Mouse (Mus musculus) embryonic facial prominence, embryonic 12.5 days (tissue): ENCODE results near the gene Gnptg. TPM values are rescaled to one million over a fixed set of nuclear protein-coding genes. Genes with fewer than 3 reads are reported as not detected.

Experiments used
- ATAC-seq: fragments of 200-750 bp; cut with Nextera tagmentation; 2 replicates; pipeline ENCODE4 v1.8.0; 2017; ENCODE audit not compliant: insufficient number of reproducible peaks, insufficient read depth, low FRiP score, low TSS enrichment
- H3K27ac ChIP-seq: fragments of 300-500 bp; sonication (generic); 2 replicates; pipeline ENCODE4 v1.5.1; 2016; ENCODE audit warnings: mild to moderate bottlenecking
- H3K27me3 ChIP-seq: fragments of 300-500 bp; sonication (generic); 2 replicates; pipeline ENCODE4 v1.6.1; 2016; ENCODE audit warnings: mild to moderate bottlenecking, moderate library complexity
- H3K36me3 ChIP-seq: fragments of 300-500 bp; sonication (generic); 2 replicates; pipeline ENCODE4 v1.6.1; 2016; ENCODE audit warnings: mild to moderate bottlenecking
- H3K4me1 ChIP-seq: fragments of 300-500 bp; sonication (generic); 2 replicates; pipeline ENCODE4 v1.6.1; 2016
- H3K4me2 ChIP-seq: fragments of 300-500 bp; sonication (generic); replicated peaks from 2 replicates; pipeline ENCODE4 v1.6.1; 2016; ENCODE audit warnings: mild to moderate bottlenecking, moderate library complexity
- H3K4me3 ChIP-seq: fragments of 300-500 bp; sonication (generic); 2 replicates; pipeline ENCODE4 v1.5.1; 2016; ENCODE audit warnings: mild to moderate bottlenecking
- H3K9ac ChIP-seq: fragments of 300-500 bp; sonication (generic); 2 replicates; pipeline ENCODE4 v1.6.1; 2016; ENCODE audit warnings: mild to moderate bottlenecking, moderate library complexity
- H3K9me3 ChIP-seq: fragments of 300-500 bp; sonication (generic); 2 replicates; pipeline ENCODE4 v1.6.1; 2016; ENCODE audit warnings: mild to moderate bottlenecking, moderate library complexity
- WGBS: fragments of 180-500 bp; shearing (Covaris S2); methylation state at CpG from one replicate; pipeline ENCODE4 v1.1.7; 2016; 5-methylcytosine and 5-hydroxymethylcytosine counted together
- polyA plus RNA-seq: library from polyadenylated mRNA; unstranded; fragments of >200 nt; fragmentation: Nextera tagmentation; extraction: Ambion mirVana; gene quantifications from 2 replicates; pipeline ENCODE4 v1.2.1, GENCODE M21; 2016

Gene Gnptg
- polyA plus RNA-seq, 1 experiment from 2014 or later: 34.1 TPM

DNA sequence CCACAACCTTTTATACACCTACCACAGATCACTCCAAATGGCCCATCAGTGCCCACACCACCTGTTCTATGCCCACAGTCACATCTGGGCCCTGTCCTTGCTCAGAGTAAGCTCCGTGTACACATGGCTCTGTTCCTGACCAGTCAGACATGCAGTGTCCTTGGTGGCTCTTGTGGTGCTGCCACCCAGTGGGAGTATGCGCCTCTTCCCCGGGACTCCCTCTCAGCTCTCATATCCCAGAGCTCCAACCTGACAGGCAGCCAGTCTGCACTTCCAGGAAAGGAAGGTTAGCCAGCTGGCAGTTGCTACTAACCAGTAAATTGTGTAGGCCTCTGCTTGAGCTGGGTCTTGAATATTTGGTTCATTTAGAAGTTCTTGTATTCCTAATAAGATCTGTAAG lies 24.5 kb upstream of the Gnptg start:
- WGBS: 84% methylated on average over 3 of the region's 3 CpGs
- Histone ChIP-seq H3K27ac (no peak overlapping the region), H3K27me3 (no peaks in the 10 kb centered on the region), H3K4me2 (no peak overlapping the region), H3K9me3 (no peaks in the 10 kb centered on the region), H3K4me1 (no peaks in the 10 kb centered on the region), H3K9ac (no peak overlapping the region), H3K36me3 (peaks cover 80% of the 10 kb centered on the region), H3K4me3 (no peak overlapping the region)
- no peak for ATAC-seq

DNA sequence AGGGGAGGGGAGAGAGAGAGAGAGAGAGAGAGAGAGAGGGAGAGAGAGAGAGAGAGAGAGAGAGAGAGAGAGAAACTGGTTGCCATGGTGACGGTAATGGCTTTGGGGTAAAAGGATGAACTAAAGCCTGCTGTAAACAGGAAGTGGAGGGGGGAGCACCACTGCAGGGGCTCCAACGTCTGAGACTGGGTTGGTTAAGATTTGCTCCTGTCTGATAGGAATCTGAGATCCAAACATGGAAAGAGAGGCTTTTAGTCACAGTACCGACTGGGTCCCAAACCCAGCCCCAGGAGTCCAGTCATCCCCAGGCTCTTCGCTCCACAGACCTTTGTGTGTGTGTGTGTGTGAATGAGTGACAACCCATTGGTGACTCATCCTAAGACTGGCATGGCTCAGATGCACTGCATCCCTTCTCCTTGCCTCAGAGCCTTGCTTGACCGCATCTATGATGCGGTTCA lies 17.9 kb upstream of the Gnptg start:
- no peaks in the 10 kb centered on the region for H3K9me3 ChIP-seq
- H3K9ac ChIP-seq: no peak overlapping the region
- no peak overlapping the region for H3K27ac ChIP-seq
- peaks cover 35% of the 10 kb centered on the region for H3K27me3 ChIP-seq
- peaks cover 16% of the 10 kb centered on the region for H3K4me1 ChIP-seq
- no peak for ATAC-seq
- H3K36me3 ChIP-seq: peaks cover 18% of the 10 kb centered on the region
- WGBS: 55% methylated on average over 6 of the region's 6 CpGs
- no peak overlapping the region for H3K4me3 ChIP-seq
- no peak overlapping the region for H3K4me2 ChIP-seq

DNA sequence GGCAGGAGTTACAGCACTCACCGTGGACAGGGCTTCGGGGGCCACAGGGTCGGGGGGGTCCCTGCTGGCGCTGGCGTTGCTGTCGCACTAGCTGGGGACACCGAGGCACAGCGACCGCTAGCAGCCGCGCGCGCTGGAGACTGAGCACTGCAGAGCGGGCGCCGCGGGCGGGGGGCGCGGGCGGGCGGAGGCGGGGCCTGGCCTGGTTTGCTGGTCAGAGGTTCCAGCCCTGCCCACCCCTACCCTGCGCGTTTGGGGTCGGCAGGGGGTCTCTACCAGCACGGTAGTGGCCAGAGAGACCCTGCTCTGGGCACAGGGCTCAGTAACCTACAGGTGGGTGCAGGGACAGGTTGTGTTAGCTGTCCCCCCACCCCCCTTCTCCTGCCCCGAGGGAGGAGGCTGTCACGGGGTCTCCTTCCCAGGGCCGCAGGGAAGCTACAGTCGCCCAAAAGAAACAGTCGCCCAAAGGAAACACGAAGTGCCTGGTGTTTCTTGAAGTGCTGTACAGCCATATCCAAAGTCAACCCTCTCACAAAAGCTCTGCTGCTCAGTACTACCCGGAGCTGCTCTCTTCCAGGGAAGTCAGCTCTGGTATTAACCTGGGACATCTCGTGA lies 16.3 kb upstream of the Gnptg start, which contains the start of gene Baiap3:
Baiap3 (minus strand) TSS at position 225 of the 615 bp plus-strand sequence.
- Histone ChIP-seq H3K27ac (no peak within 1 kb of the TSS), H3K4me1 (peaks cover 16% of the 10 kb centered on the region), H3K27me3 (peaks cover 39% of the 10 kb centered on the region), H3K9ac (peak within 1 kb of the TSS; percentile 31), H3K9me3 (no peaks in the 10 kb centered on the region), H3K36me3 (peaks cover 12% of the 10 kb centered on the region), H3K4me3 (peak within 1 kb of the TSS; percentile 36), H3K4me2 (peak within 1 kb of the TSS; percentile 64)
- peak; percentile 18; the same call in 1 of the 2 replicates for ATAC-seq
- 4% methylated on average over 29 of the region's 35 CpGs for WGBS

DNA sequence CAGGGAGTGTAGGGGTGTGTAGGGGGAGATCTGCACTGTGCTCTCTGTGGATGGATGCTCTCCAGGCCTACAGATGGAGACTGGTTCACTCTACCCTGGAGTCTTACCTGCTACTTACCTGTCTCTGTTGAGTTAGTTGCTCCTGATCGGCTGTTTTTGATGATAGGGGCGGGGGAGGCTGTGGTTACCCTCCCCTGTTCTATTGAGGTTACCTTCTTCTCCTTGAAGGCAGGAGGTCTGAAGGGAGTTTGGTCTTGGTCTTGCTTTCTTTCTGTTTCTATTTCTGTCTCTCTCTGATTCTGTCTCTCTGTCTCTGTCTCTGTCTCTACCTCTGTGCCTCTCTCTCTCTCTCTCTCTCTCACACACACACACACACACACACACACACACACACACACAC lies 15.2 kb upstream of the Gnptg start:
- no peak overlapping the region for H3K4me3 ChIP-seq
- no peak overlapping the region for H3K4me2 ChIP-seq
- H3K27ac ChIP-seq: no peak overlapping the region
- H3K9ac ChIP-seq: no peak overlapping the region
- no peak for ATAC-seq
- H3K9me3 ChIP-seq: no peaks in the 10 kb centered on the region
- H3K4me1 ChIP-seq: peaks cover 16% of the 10 kb centered on the region
- WGBS: 34% methylated on average over 2 of the region's 2 CpGs
- peaks cover 39% of the 10 kb centered on the region for H3K27me3 ChIP-seq
- peaks cover 10% of the 10 kb centered on the region for H3K36me3 ChIP-seq

DNA sequence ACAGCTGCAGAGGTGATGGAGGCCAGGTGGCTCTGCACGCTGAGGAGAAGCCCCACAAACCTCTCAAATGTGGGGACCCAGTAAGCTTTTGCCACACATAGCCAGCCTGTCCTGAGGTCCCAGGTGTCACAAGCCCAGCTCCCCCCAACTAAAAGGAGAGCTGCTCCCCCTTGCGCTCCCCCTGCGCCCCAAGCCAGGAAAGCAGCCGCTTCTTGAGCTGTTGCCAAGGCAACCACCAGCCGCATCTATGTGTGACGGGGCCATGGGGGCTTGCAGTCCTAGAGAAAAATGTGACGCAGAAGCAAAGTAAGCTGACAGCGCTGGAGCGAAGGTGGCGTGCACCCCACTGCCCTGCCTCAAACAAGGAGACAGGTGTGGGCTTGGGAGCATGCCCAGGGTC lies 13.8 kb upstream of the Gnptg start:
- Histone ChIP-seq H3K4me1 (peaks cover 16% of the 10 kb centered on the region), H3K4me3 (no peak overlapping the region), H3K9ac (no peak overlapping the region), H3K36me3 (no peaks in the 10 kb centered on the region), H3K27me3 (peaks cover 39% of the 10 kb centered on the region), H3K9me3 (no peaks in the 10 kb centered on the region), H3K4me2 (no peak overlapping the region), H3K27ac (no peak overlapping the region)
- ATAC-seq: no peak
- 32% methylated on average over 10 of the region's 10 CpGs for WGBS

DNA sequence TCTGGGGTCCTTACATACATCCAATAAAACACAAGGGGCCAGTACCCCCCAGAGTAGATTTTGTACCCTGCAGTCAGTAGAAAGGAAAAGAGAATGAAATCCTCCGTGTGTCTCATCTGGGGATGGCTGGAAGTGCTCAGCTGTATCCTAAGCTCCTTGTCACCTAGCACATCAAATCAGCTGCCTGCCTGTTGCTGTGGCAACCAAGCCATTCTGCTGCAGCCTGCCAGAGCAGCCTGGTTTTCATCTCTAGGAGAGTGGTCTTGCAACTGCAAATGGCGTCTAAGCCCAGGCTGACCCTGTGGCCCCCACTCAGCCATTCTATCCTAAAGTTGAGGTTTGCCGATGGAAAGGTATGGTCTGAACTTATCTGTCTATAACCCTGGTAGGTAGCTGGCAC lies 12.7 kb upstream of the Gnptg start:
- Histone ChIP-seq H3K4me3 (no peak overlapping the region), H3K27ac (no peak overlapping the region), H3K4me1 (peaks cover 16% of the 10 kb centered on the region), H3K9me3 (no peaks in the 10 kb centered on the region), H3K36me3 (no peaks in the 10 kb centered on the region), H3K4me2 (no peak overlapping the region), H3K9ac (no peak overlapping the region), H3K27me3 (peaks cover 39% of the 10 kb centered on the region)
- 45% methylated on average over 3 of the region's 3 CpGs for WGBS
- no peak for ATAC-seq

DNA sequence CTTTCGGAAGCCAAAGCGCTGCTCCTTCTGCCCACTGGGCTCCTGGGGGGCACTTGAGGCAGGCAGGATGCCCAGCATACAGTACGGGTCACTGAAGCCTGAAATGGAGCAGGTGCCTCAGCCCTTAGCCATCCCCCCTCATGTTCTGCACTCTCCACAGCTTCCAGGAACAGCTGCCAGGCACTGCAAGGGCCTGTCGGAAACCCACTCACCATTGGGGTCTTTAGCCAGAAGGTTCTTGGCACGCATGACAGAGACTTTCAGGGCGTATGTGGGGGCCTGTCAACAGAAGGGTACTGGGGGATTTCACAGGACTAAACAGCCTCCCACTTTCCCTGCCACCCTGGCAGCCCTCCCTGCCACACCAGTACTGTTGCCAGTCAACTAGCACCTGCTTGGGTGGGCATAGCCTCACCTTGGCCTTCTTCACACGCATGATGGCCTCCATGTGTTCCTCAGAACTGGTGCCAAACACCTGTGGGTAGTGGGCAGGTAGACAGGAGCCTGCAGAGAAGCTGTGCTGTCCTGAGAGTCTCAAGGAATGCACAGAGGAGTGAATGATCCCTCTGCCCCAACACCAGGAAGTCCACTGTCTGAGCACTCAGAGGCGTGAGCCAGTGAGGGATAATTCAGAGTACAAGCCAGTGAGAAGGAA lies 10.4 kb upstream of the Gnptg start:
- no peaks in the 10 kb centered on the region for H3K9me3 ChIP-seq
- H3K4me2 ChIP-seq: no peak overlapping the region
- no peak for ATAC-seq
- H3K27ac ChIP-seq: no peak overlapping the region
- H3K9ac ChIP-seq: no peak overlapping the region
- WGBS: 80% methylated on average over 8 of the region's 8 CpGs
- peaks cover 29% of the 10 kb centered on the region for H3K27me3 ChIP-seq
- H3K4me3 ChIP-seq: no peak overlapping the region
- H3K36me3 ChIP-seq: 0 out of 2 replicates have a peak, but pooled peaks cover 4% of the 10 kb centered on the region
- H3K4me1 ChIP-seq: peaks cover 6% of the 10 kb centered on the region; the same call in 1 of the 2 replicates

DNA sequence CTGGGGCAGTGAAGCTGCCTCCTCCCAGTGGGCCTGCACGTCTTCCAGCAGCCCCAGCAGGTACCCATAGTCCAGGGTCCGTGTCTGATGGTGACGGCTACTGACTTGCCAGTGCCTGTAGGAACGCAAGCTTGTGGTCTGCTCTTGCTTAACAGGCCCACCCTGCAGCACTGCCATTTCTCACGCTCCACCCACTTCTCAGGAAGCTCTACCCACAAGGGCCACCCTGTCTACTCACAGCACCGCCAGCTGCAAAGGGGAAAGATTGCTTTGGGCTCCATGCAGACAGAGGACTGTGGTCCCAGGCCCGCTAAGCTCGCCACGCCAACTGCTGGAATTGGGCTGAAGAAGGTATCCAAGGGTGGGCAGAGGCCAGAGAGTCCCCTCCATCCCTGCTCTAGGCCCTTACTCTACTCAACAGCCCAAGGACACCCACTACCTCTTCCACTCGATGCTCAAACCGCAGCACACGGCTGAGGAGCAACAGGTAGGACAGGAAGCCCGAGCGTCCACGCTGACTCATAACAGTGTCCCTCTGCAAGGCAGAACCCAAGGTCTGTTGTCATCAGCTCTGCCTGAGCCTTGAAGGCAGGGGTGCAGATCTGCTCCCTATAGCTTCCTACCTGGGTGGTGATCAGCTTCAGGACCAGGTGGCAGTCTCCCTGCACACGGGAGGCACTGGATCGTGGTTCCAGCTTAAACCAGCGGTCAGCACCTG lies 8.3 kb upstream of the Gnptg start:
- Histone ChIP-seq H3K4me2 (no peak overlapping the region), H3K4me1 (no peaks in the 10 kb centered on the region), H3K27ac (no peak overlapping the region), H3K36me3 (peaks cover 25% of the 10 kb centered on the region), H3K4me3 (no peak overlapping the region), H3K9ac (no peak overlapping the region), H3K27me3 (peaks cover 7% of the 10 kb centered on the region; the same call in 1 of the 2 replicates), H3K9me3 (no peaks in the 10 kb centered on the region)
- 80% methylated on average over 18 of the region's 18 CpGs for WGBS
- no peak for ATAC-seq

DNA sequence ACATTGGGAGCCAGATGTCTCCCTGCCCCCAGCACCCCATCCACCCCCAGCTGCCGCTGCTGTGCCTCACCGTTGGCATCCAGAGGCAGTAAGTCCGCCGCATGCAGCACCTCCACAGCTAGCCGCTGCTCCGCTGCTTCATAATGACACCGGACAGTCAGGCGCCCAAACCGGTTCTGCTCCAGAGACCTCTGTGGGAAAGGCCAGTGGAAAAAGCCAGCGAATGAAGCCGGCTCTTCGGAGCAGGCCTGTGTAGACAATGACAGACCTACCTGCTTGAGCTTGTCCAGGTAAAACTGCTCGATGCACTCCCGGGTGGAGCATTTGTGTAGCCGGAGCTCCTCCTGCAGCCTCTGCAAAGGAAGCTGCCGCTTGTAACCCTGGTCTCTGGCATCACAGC lies 4.3 kb upstream of the Gnptg start:
- 79% methylated on average over 16 of the region's 16 CpGs for WGBS
- Histone ChIP-seq H3K27ac (no peak overlapping the region), H3K4me1 (peaks cover 13% of the 10 kb centered on the region), H3K4me3 (no peak overlapping the region), H3K9ac (no peak overlapping the region), H3K4me2 (no peak overlapping the region), H3K36me3 (peaks cover 39% of the 10 kb centered on the region), H3K27me3 (no peaks in the 10 kb centered on the region), H3K9me3 (no peaks in the 10 kb centered on the region)
- no peak for ATAC-seq

DNA sequence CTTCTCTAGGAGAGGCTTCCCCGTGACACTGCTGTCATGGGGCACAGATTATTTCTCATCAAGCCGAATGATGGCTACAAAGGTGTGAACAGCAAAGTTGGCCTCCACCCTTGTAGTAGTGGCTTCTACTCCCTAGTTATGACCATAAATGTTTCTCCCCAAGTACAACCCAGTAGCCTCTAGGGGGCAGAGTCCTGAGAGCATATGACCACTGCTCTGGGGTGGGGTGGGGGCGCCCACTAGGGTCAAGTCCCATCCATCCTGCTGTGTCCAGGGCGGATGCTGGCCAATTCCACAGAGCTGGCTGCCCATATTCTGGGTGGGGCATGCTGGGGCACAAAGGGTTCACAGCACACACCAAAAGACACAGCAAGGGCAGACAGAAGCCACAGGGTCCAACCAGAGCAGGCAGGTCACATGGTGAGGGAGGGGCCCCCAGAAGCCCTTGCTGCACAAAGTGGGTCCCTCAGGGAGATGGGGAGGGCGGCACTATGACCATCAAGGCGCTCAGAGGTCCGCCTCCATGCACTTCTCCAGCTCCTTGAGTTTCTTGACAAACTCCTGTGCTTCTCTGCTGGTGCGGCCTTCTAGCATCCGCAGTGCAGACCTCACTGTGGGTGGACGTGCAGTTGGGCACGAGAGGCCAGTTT lies 3.3 kb upstream of the Gnptg start:
- Histone ChIP-seq H3K4me3 (no peak overlapping the region), H3K27me3 (no peaks in the 10 kb centered on the region), H3K27ac (no peak overlapping the region), H3K9me3 (no peaks in the 10 kb centered on the region), H3K36me3 (peaks cover 39% of the 10 kb centered on the region), H3K4me1 (peaks cover 17% of the 10 kb centered on the region), H3K4me2 (no peak overlapping the region), H3K9ac (no peak overlapping the region)
- ATAC-seq: no peak
- WGBS: 83% methylated on average over 11 of the region's 11 CpGs

DNA sequence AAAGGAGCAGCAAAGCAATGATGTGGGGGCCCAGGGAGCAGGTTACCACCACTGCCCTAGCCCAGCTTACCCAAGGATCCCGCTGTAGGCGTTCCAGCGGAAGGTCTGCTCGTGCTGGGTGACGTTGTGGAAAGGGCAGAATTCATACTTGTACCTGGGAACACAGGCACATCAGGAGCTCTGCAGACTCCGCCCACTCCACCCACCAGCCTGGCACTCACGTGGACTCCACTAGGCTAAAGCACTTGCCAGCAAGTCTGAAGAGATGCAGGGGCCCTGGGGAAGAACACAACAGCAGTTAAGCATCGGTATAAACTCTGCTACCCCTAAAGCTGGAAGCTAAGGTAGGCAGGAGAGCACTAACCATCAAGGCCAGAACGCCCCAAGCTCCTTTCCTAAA lies 4.3 kb downstream of the Gnptg start:
- H3K27ac ChIP-seq: no peak overlapping the region
- 85% methylated on average over 9 of the region's 9 CpGs for WGBS
- H3K9me3 ChIP-seq: no peaks in the 10 kb centered on the region
- no peak overlapping the region for H3K4me2 ChIP-seq
- H3K9ac ChIP-seq: no peak overlapping the region
- H3K36me3 ChIP-seq: peaks cover 34% of the 10 kb centered on the region
- H3K27me3 ChIP-seq: no peaks in the 10 kb centered on the region
- no peak overlapping the region for H3K4me3 ChIP-seq
- H3K4me1 ChIP-seq: peaks cover 7% of the 10 kb centered on the region
- no peak for ATAC-seq
